Mouse (Mus musculus) heart, postnatal 4 days (tissue): ENCODE results near the gene Unc13d. TPM values are rescaled to one million over a fixed set of nuclear protein-coding genes. Genes with fewer than 3 reads are reported as not detected.
"Not testable (repeated sequence)": the region's sequence is repeated elsewhere in the genome, so short reads cannot be mapped to it uniquely, and the experiment has no call there.

Experiments
- DNase-seq: peaks from one replicate; pipeline ENCODE4 v3.0.0; 2021
- total RNA-seq, 2 experiments: library from RNA; stranded (reverse); gene quantifications; 2 replicates each; pipeline ENCODE4 v1.2.3; 2021

Gene Unc13d
- total RNA-seq, 2 experiments from 2014 or later: 0.88 to 0.95 TPM

GRCm38 (mm10) chr11:116020519-116020922 lies 57.2 kb downstream of the Unc13d start:
- DNase-seq: no peak

GRCm38 (mm10) chr11:116019976-116020411 lies 57.8 kb downstream of the Unc13d start:
- DNase-seq: peak; percentile 45

- DNase-seq: no peak
Observed at GRCm38 (mm10) chr11:116019360-116019791, 58.4 kb downstream of the Unc13d start.

- DNase-seq: not testable (repeated sequence)
Observed at GRCm38 (mm10) chr11:116018867-116019266, 58.9 kb downstream of the Unc13d start.

- peak; percentile 58 for DNase-seq
Observed at GRCm38 (mm10) chr11:116018106-116018505, 59.7 kb downstream of the Unc13d start.

GRCm38 (mm10) chr11:116014821-116015220 lies 62.9 kb downstream of the Unc13d start:
- no peak for DNase-seq

- DNase-seq: peak; percentile 93
Observed at GRCm38 (mm10) chr11:116012262-116012947, 65.4 kb downstream of the Unc13d start, which contains the start of gene Galk1. TSS of gene Galk1 (minus strand) at chr11:116012719.

Other genes starting within 250 kb of the Unc13d start
- gene Myo15b, start 219.6 kb downstream of the Unc13d start, total RNA-seq: under 1 TPM; 0.16 to 0.19 TPM
- 10 to 100 TPM; 28.7 to 29.9 TPM for gene Smim5, start 178.0 kb downstream of the Unc13d start, total RNA-seq
- under 1 TPM in 1 of 2 experiments, not detected in 1; 0.27 TPM for gene Smim6, start 165.9 kb downstream of the Unc13d start, total RNA-seq
- gene Sap30bp, start 144.7 kb downstream of the Unc13d start, total RNA-seq: 10 to 100 TPM; 25.7 to 29.0 TPM
- gene Recql5, start 144.5 kb downstream of the Unc13d start, total RNA-seq: 1 to 10 TPM; 8.0 to 10.0 TPM
- gene Itgb4, start 103.3 kb downstream of the Unc13d start, total RNA-seq: 1 to 10 TPM; 5.0 to 5.4 TPM
- gene Galk1, start 65.2 kb downstream of the Unc13d start, total RNA-seq: 10 to 100 TPM; 52.9 to 54.3 TPM
- 100 to 1,000 TPM; 466 to 502 TPM for gene H3f3b, start 50.0 kb downstream of the Unc13d start, total RNA-seq
- gene Unk, start 47.6 kb downstream of the Unc13d start, total RNA-seq: 10 to 100 TPM; 22.3 to 25.0 TPM
- gene Wbp2, start 9.0 kb upstream of the Unc13d start, total RNA-seq: 100 to 1,000 TPM; 107 TPM
- 10 to 100 TPM; 47.1 to 50.9 TPM for gene Trim47, start 49.2 kb upstream of the Unc13d start, total RNA-seq
- 1 to 10 TPM; 4.3 to 4.8 TPM for gene Trim65, start 53.2 kb upstream of the Unc13d start, total RNA-seq
- 10 to 100 TPM; 52.5 to 55.3 TPM for gene Mrpl38, start 60.9 kb upstream of the Unc13d start, total RNA-seq
- 10 to 100 TPM; 20.2 to 21.5 TPM for gene Fbf1, start 90.2 kb upstream of the Unc13d start, total RNA-seq
- 10 to 100 TPM; 32.7 to 39.6 TPM for gene Ten1, start 120.9 kb upstream of the Unc13d start, total RNA-seq
- 10 to 100 TPM; 70.3 to 73.3 TPM for gene Acox1, start 121.1 kb upstream of the Unc13d start, total RNA-seq
- 1 to 10 TPM; 1.2 to 1.6 TPM for gene Evpl, start 160.1 kb upstream of the Unc13d start, total RNA-seq
- gene Srp68, start 196.3 kb upstream of the Unc13d start, total RNA-seq: 10 to 100 TPM; 60.5 to 61.7 TPM
- gene Galr2, start 203.0 kb upstream of the Unc13d start, total RNA-seq: not detected
- gene Exoc7, start 229.3 kb upstream of the Unc13d start, total RNA-seq: 10 to 100 TPM; 54.0 to 62.6 TPM